Mouse (Mus musculus) heart, embryonic 12.5 days (tissue): ENCODE measurements around the gene Zfp383. TPM values are rescaled to one million over a fixed set of nuclear protein-coding genes. Genes with fewer than 3 reads are reported as not detected.
"Not testable (repeated sequence)": the region's sequence is repeated elsewhere in the genome, so short reads cannot be mapped to it uniquely, and the experiment has no call there.

Source experiments
- ATAC-seq: fragments of 200-750 bp; cut with Nextera tagmentation; 2 replicates; pipeline ENCODE4 v1.8.0; 2017; ENCODE audit warnings: moderate TSS enrichment, moderate library complexity; ENCODE audit not compliant: insufficient number of reproducible peaks, low FRiP score
- H3K27ac ChIP-seq: fragments of 300-500 bp; sonication (generic); 2 replicates; pipeline ENCODE4 v1.5.1; 2016; ENCODE audit warnings: mild to moderate bottlenecking, moderate library complexity; ENCODE audit not compliant: poor library complexity, severe bottlenecking
- H3K27me3 ChIP-seq: fragments of 300-500 bp; sonication (generic); replicated peaks from 2 replicates; pipeline ENCODE4 v1.6.1; 2016; ENCODE audit warnings: mild to moderate bottlenecking, moderate library complexity
- H3K36me3 ChIP-seq: fragments of 300-500 bp; sonication (generic); 2 replicates; pipeline ENCODE4 v1.6.1; 2016; ENCODE audit warnings: mild to moderate bottlenecking, moderate library complexity
- H3K4me1 ChIP-seq: fragments of 300-500 bp; sonication (generic); replicated peaks from 2 replicates; pipeline ENCODE4 v1.6.1; 2016; ENCODE audit warnings: mild to moderate bottlenecking
- H3K4me2 ChIP-seq: fragments of 300-500 bp; sonication (generic); 2 replicates; pipeline ENCODE4 v1.6.1; 2016; ENCODE audit warnings: mild to moderate bottlenecking, moderate library complexity
- H3K4me3 ChIP-seq: fragments of 300-500 bp; sonication (generic); 2 replicates; pipeline ENCODE4 v1.5.1; 2016; ENCODE audit warnings: mild to moderate bottlenecking
- H3K9ac ChIP-seq: fragments of 300-500 bp; sonication (generic); 2 replicates; pipeline ENCODE4 v1.6.1; 2016; ENCODE audit warnings: mild to moderate bottlenecking, moderate library complexity
- H3K9me3 ChIP-seq: fragments of 300-500 bp; sonication (generic); replicated peaks from 2 replicates; pipeline ENCODE4 v1.6.1; 2016; ENCODE audit warnings: mild to moderate bottlenecking, moderate library complexity
- WGBS: fragments of 180-500 bp; shearing (Covaris S2); methylation state at CpG from one replicate; pipeline ENCODE4 v1.1.7; 2016; 5-methylcytosine and 5-hydroxymethylcytosine counted together
- polyA plus RNA-seq: library from polyadenylated mRNA; unstranded; fragments of >200 nt; fragmentation: Nextera tagmentation; extraction: Ambion mirVana; gene quantifications from 2 replicates; pipeline ENCODE4 v1.2.1, GENCODE M21; 2016

The Zfp383 gene
- polyA plus RNA-seq: 3.3 and 3.8 TPM in 2 replicates

GRCm38 (mm10) chr7:29908130-29908950 lies at the start of gene Zfp383:
Zfp383 (plus strand) TSS chr7:29908223.
- Histone ChIP-seq H3K4me2 (peak within 1 kb of the TSS; percentile 77), H3K9ac (peak within 1 kb of the TSS; percentile 80), H3K27ac (peak within 1 kb of the TSS; percentile 98), H3K4me1 (peaks cover 9% of the 10 kb centered on the region), H3K4me3 (peak within 1 kb of the TSS; percentile 67), H3K9me3 (no peaks in the 10 kb centered on the region), H3K27me3 (no peaks in the 10 kb centered on the region), H3K36me3 (peaks cover 30% of the 10 kb centered on the region)
- under 1% methylated on average over 33 of the region's 33 CpGs for WGBS
- peak; percentile 82 for ATAC-seq

DNA sequence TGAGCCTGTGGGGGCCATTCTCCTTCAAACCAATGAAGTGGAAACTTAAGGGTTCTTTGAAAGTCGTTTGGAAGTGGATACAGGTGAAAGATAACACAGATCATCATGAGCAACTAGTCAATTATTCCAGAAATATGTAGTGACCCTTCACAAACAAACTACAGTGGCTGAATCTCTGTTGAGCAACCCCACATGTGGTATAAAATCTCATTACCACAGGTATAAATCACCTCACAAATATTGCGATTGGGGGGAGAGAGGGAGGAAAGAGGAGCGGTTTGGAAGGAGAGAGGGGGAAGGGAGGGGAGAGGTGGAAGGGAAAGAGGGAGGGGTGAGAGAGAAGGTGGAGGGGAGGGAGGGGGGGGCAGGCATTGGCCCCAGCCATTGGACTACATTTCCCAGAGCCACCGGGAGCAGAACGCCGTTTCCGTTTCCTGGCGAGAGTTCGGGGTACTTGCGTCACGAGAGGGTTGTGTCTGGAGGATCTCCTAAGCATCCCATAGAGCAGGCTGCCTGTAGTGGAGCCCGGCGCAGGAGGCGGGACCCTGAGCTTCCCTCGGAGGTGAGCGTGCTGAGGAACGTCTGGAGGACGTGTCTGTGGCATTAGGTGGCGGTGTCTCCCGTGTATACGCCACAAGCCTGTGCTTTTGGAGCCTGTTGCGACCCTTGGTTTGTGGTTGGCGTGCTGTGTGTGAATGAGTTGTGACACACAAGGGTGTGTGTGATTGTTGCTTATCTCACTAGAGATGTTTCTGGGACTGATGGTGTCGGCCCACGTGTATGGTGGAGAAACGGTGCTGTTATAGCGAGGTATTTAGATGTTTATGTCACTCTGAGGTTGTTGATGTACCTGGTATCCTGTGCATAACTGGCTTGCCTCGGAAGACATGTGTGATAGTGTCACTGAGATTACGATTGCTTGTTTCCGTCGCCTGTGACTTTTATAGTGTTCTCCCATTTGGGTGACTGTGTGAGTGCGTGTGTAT lies 48.2 kb upstream of the Zfp383 start, which contains the start of gene Zfp420:
TSS of gene Zfp420 (plus strand) at position 448 of the 986 bp plus-strand sequence.
- H3K9ac ChIP-seq: peak within 1 kb of the TSS; percentile 68
- peak within 1 kb of the TSS; percentile 61 for H3K4me3 ChIP-seq
- peak within 1 kb of the TSS; percentile 88 for H3K4me2 ChIP-seq
- peaks cover 7% of the 10 kb centered on the region; the same call in 1 of the 2 replicates for H3K36me3 ChIP-seq
- peaks cover 6% of the 10 kb centered on the region; the same call in 1 of the 2 replicates for H3K9me3 ChIP-seq
- no peaks in the 10 kb centered on the region for H3K27me3 ChIP-seq
- H3K27ac ChIP-seq: peak within 1 kb of the TSS; percentile 5; the same call in 1 of the 2 replicates
- H3K4me1 ChIP-seq: peaks cover 6% of the 10 kb centered on the region
- WGBS: 6% methylated on average over 32 of the region's 32 CpGs
- peak; percentile 97 for ATAC-seq

DNA sequence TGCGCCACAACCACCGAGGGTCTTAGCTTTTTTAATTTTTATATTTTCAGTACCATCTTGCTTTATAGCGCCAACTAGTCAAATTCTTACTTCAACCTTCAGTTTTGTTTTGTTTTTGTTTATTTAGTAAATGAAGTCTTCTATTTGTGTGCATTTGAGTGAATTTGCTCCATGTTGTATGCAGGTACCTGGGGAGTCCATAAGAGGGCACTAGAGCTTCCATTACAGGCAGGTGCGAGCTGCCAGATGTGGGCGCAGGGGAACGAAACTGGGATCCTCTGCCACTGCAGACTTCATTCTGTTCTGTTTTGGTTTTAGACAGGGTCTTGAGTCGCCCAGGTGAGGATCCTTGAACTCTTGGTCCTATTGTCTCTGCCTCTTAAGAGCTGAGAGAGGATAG lies 46.4 kb upstream of the Zfp383 start:
- Histone ChIP-seq H3K27ac (no peak overlapping the region), H3K4me2 (no peak overlapping the region), H3K9ac (no peak overlapping the region), H3K4me1 (peaks cover 6% of the 10 kb centered on the region), H3K36me3 (peaks cover 7% of the 10 kb centered on the region; the same call in 1 of the 2 replicates), H3K4me3 (no peak overlapping the region), H3K9me3 (peaks cover 6% of the 10 kb centered on the region; the same call in 1 of the 2 replicates), H3K27me3 (no peaks in the 10 kb centered on the region)
- no peak for ATAC-seq
- WGBS: 88% methylated on average over 7 of the region's 7 CpGs

DNA sequence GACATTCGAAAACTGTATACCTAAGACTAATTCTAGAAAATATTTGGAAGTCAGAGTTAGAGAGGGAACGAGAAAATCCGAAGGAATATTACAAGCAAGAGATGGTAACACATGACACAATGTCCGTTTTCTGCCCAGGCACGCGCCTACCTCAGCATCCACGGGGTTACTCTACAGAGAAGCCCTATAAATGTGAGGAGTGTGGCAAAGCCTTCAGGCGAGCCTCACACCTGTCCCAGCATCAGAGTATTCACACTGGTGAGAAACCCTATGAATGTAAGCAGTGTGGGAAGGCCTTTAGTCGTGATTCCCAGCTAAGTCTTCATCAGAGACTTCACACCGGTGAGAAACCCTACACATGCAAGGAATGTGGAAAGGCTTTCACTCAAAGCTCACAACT lies 33.8 kb upstream of the Zfp383 start:
- Histone ChIP-seq H3K4me3 (no peak overlapping the region), H3K36me3 (peaks cover 48% of the 10 kb centered on the region), H3K9me3 (peaks cover 49% of the 10 kb centered on the region), H3K9ac (no peak overlapping the region), H3K27me3 (no peaks in the 10 kb centered on the region), H3K27ac (no peak overlapping the region), H3K4me1 (no peaks in the 10 kb centered on the region), H3K4me2 (no peak overlapping the region)
- no peak for ATAC-seq
- WGBS: 87% methylated on average over 10 of the region's 10 CpGs

GRCm38 (mm10) chr7:29877561-29877960 lies 30.5 kb upstream of the Zfp383 start:
- H3K4me1 ChIP-seq, H3K27ac ChIP-seq, H3K27me3 ChIP-seq, H3K9ac ChIP-seq, ATAC-seq, H3K4me3 ChIP-seq, H3K4me2 ChIP-seq: not testable (repeated sequence)
- Histone ChIP-seq H3K9me3 (peaks cover 33% of the 10 kb centered on the region), H3K36me3 (peaks cover 39% of the 10 kb centered on the region)
- 83% methylated on average over 9 of the region's 9 CpGs for WGBS

GRCm38 (mm10) chr7:29880056-29880455 lies 28.0 kb upstream of the Zfp383 start:
- Histone ChIP-seq H3K9ac (no peak overlapping the region), H3K9me3 (peaks cover 40% of the 10 kb centered on the region), H3K27me3 (no peaks in the 10 kb centered on the region), H3K36me3 (peaks cover 24% of the 10 kb centered on the region), H3K27ac (no peak overlapping the region), H3K4me2 (no peak overlapping the region), H3K4me1 (no peaks in the 10 kb centered on the region), H3K4me3 (no peak overlapping the region)
- WGBS: 79% methylated on average over 7 of the region's 7 CpGs
- no peak for ATAC-seq

DNA sequence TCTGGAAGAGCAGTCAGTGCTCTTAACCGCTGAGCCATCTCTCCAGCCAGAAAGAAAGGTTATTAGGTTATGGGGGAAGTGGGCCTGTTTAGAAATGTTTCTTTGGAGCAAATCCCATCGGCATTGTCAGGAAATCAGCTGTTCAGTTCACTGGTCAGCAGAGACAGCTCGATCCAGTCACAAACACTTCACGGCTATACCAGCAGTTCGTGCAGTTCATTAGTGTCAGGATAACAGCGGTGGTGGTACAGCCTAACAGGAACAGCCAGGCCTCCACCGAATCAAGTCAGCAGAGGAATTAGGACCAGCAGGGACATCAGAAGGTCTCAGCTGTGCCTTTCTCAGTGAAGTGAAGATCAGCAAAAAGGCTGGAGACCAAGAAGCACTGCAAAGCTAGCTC lies 27.1 kb upstream of the Zfp383 start:
- Histone ChIP-seq H3K9ac (no peak overlapping the region), H3K4me3 (no peak overlapping the region), H3K36me3 (peaks cover 16% of the 10 kb centered on the region), H3K27ac (no peak overlapping the region), H3K4me1 (no peaks in the 10 kb centered on the region), H3K9me3 (peaks cover 40% of the 10 kb centered on the region), H3K27me3 (no peaks in the 10 kb centered on the region), H3K4me2 (no peak overlapping the region)
- ATAC-seq: no peak
- 82% methylated on average over 7 of the region's 7 CpGs for WGBS

DNA sequence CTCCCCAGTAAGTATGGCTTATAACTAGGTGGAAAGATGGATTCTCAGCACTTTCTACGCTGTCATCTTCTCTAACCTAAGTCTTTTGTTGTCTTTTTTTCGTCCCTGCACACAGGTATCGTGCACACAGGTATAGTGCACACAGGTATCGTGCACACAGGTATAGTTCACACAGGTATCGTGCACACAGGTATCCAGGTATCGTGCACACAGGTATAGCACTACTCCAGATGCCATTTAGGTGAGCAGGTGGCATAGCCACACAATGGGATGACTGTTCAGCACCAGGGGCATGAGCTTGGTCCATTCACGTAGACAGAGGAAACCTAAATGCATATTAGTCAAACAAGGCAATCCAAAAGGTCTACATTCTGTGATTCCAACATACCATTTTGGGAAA lies 17.5 kb upstream of the Zfp383 start:
- 92% methylated on average over 7 of the region's 7 CpGs for WGBS
- H3K9me3 ChIP-seq: peaks cover 75% of the 10 kb centered on the region

DNA sequence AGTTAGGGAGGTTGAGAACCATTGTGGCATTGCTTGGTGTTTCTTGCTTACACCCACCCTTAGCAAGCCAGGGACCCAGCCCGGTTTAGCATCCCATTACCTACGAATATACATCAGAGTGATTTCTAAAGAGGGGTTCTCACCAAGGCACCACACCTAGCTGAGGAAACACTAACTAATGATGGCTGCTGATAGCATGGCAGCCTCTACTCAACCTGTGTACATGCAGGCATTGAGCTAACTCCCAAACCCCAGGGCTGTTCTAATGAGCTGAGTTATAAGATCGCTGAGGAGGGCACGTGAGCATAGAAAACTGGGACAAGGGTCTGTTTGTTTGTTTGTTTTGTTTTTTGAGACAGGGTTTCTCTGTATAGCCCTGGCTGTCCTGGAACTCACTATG lies 15.3 kb upstream of the Zfp383 start:
- no peaks in the 10 kb centered on the region for H3K27me3 ChIP-seq
- H3K9me3 ChIP-seq: peaks cover 60% of the 10 kb centered on the region
- no peak overlapping the region for H3K27ac ChIP-seq
- no peaks in the 10 kb centered on the region for H3K4me1 ChIP-seq
- no peak for ATAC-seq
- no peak overlapping the region for H3K4me3 ChIP-seq
- no peak overlapping the region for H3K4me2 ChIP-seq
- peaks cover 74% of the 10 kb centered on the region for H3K36me3 ChIP-seq
- 92% methylated on average over 4 of the region's 4 CpGs for WGBS
- H3K9ac ChIP-seq: no peak overlapping the region

More for the DNA sequence above, 17.5 kb upstream of the Zfp383 start:
- Histone ChIP-seq H3K27me3 (no peaks in the 10 kb centered on the region), H3K4me3 (no peak overlapping the region), H3K4me1 (no peaks in the 10 kb centered on the region), H3K36me3 (peaks cover 53% of the 10 kb centered on the region), H3K27ac (no peak overlapping the region), H3K9ac (no peak overlapping the region), H3K4me2 (no peak overlapping the region)
- no peak for ATAC-seq

- 92% methylated on average over 4 of the region's 4 CpGs for WGBS
- Histone ChIP-seq H3K36me3 (peaks cover 91% of the 10 kb centered on the region), H3K4me3 (no peak overlapping the region), H3K9me3 (peaks cover 31% of the 10 kb centered on the region), H3K27ac (no peak overlapping the region), H3K27me3 (no peaks in the 10 kb centered on the region), H3K4me1 (no peaks in the 10 kb centered on the region), H3K4me2 (no peak overlapping the region), H3K9ac (no peak overlapping the region)
- no peak for ATAC-seq
Measured at GRCm38 (mm10) chr7:29898351-29898750, 9.7 kb upstream of the Zfp383 start.

- no peaks in the 10 kb centered on the region; the same call in 1 of the 2 replicates for H3K4me1 ChIP-seq
- peaks cover 40% of the 10 kb centered on the region for H3K36me3 ChIP-seq
- ATAC-seq: no peak
- WGBS: 87% methylated on average over 4 of the region's 4 CpGs
- H3K27ac ChIP-seq: no peak overlapping the region
- H3K4me2 ChIP-seq: no peak overlapping the region
- H3K9ac ChIP-seq: no peak overlapping the region
- H3K9me3 ChIP-seq: no peaks in the 10 kb centered on the region
- no peaks in the 10 kb centered on the region for H3K27me3 ChIP-seq
- H3K4me3 ChIP-seq: no peak overlapping the region
Measured at GRCm38 (mm10) chr7:29904101-29904500, 3.9 kb upstream of the Zfp383 start.
